Mouse (Mus musculus) adrenal gland, adult (tissue): Measurements from ENCODE around the gene Rp2.

Experiments used
- DNase-seq, 2 experiments: peaks; one replicate each; pipeline ENCODE4 v3.0.0; 2022 to 2023; ENCODE audit warnings: low spot score in 1 of 2; ENCODE audit not compliant: inconsistent age in 2 of 2

The Rp2 gene

DNA sequence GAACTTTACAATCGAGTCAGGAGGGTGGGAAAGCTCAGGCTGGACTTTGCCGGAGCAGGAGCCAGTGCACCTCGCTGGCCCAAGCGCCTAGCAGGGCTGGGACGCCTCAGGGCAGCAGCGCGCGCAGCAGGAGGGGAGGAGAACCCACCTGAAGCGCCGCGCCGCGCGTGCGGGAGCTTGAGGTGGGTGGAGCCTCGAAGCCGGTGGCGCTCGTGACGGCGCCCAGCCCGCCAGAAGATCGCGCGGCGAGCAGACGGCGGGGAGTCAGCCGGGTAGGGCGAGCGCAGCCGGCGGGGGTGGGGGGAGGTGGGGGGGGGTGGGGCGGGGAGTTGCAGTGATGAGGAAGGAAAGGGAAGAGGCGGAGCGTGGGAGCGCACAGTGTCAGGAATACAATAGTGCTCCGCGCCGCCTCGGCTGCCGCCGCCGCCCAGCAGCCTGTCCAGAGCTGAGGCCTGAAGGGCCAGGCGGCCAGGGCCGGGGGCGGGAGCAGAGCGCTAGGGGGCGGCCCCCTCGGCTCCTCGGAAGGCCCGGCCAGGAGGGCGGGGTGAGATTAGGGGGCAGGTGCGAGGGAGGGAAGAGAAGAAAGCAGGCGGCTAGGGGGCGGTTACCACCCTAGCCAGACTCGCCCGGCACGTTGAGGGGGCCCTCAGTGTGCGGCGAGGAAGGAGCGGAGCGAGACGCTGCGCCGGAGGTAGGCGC is 61.0 kb downstream of the Rp2 start, which contains the start of gene Jade3:
Gene Jade3 (plus strand): TSS at position 549 of the 699 bp plus-strand sequence.
- peak; percentile 88 to 92 for DNase-seq

DNA sequence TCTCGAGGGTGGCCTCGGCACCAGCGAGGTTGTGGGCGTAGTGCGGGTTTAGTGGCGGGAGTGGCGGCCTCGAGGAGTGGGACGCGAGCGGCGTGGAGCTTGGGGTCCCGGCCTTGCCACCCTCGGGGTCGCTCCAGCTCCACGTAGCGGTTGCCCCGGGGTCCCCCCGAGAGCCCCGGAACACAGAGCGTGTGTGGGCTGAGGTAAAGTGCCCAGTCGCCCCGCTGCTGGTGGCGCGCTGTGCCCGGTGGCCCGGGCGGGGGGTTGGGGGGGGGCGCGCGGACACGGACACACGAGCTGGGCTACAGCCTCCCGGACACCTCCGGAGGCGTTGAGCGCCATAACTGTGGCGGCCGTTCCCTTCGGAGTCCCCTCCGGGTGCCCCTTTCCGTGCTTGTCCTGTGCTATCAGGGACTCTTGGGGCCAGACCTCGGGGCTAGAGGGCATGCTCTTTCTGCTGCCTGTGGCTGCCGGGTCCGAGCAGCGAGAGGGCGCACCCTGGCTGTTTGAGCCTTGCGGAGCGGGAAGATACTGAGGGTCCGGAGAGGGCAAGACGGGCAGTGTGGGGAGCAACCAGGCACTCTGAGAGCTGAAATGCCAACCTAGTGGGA is 61.7 kb downstream of the Rp2 start:
- peak; percentile 53 to 74 for DNase-seq
